Mouse (Mus musculus) myocyte (in vitro differentiated cells): Measurements from ENCODE around the gene Ankrd10.

Source experiments
- CEBPB ChIP-seq: IDR thresholded peaks from 2 replicates; pipeline ENCODE4 v1.6.1; 2011; ENCODE audit warnings: mild to moderate bottlenecking, moderate library complexity; ENCODE audit not compliant: poor library complexity, insufficient read depth, severe bottlenecking
- E2F4 ChIP-seq: IDR thresholded peaks from one replicate; pipeline ENCODE4 v1.6.1; 2011; ENCODE audit warnings: mild to moderate bottlenecking, control low read depth, moderate library complexity; ENCODE audit not compliant: insufficient read depth
- MAX ChIP-seq: IDR thresholded peaks from one replicate; pipeline ENCODE4 v1.6.1; 2011; ENCODE audit warnings: low read depth, mild to moderate bottlenecking, control low read depth
- MYOD1 ChIP-seq, 3 experiments: IDR thresholded peaks; one replicate each; pipeline ENCODE4 v1.6.1; 2011; ENCODE audit warnings: control low read depth in 2 of 3, low read depth in 2 of 3, mild to moderate bottlenecking in 2 of 3, moderate library complexity in 1 of 3; ENCODE audit not compliant: insufficient read length in 2 of 3, control insufficient read depth in 1 of 3
- MYOG ChIP-seq, 3 experiments: IDR thresholded peaks; one replicate each; pipeline ENCODE4 v1.6.1; 2011; ENCODE audit warnings: control low read depth in 2 of 3, low read depth in 2 of 3, mild to moderate bottlenecking in 2 of 3; ENCODE audit not compliant: insufficient read length in 2 of 3, control insufficient read depth in 1 of 3, insufficient read depth in 1 of 3
- POLR2A ChIP-seq: IDR thresholded peaks from one replicate; pipeline ENCODE4 v1.6.1; 2011; ENCODE audit warnings: low read depth, mild to moderate bottlenecking, control low read depth, moderate library complexity; ENCODE audit not compliant: insufficient read length
- SRF ChIP-seq: IDR thresholded peaks from one replicate; pipeline ENCODE4 v1.6.1; 2011; ENCODE audit warnings: low read depth; ENCODE audit not compliant: control insufficient read depth, insufficient read length
- TCF3 ChIP-seq: IDR thresholded peaks from one replicate; pipeline ENCODE4 v1.6.1; 2011; ENCODE audit warnings: low read depth, control low read depth; ENCODE audit not compliant: insufficient read length
- USF1 ChIP-seq: IDR thresholded peaks from one replicate; pipeline ENCODE4 v1.6.1; 2011; ENCODE audit warnings: low read depth, mild to moderate bottlenecking, control low read depth, moderate library complexity

DNA sequence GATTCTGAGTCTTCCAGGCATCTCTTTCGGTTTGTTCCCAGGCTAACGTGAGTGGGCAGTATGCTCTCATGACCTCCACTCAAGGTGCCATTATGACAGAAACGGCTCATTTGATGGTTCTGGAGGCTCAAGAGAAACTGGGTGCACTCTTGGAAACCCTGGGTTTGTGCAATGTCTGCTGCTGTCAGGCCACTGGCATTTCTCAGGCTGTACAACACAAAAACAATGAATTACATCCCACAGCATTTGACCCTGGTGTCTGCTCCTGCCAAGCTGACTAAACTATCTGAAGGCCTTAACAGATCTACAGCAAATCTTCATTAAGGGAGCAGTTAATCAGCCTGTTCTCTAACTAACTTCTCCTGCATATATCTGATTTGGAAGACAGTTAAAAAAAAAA is 16.5 kb downstream of the Ankrd10 start:
- no peak for TF ChIP-seq POLR2A
- TF ChIP-seq USF1: no peak
- TF ChIP-seq MAX: no peak
- no peak for TF ChIP-seq TCF3
- no peak for TF ChIP-seq CEBPB
- TF ChIP-seq E2F4: no peak
- no peak for TF ChIP-seq SRF
- no peak for TF ChIP-seq MYOD1 (IDR thresholded peaks at IDR 0.05; ENCODE audit: control insufficient read depth in 1 of 3, insufficient read length in 2 of 3, low read depth in 2 of 3)
- TF ChIP-seq MYOG (IDR thresholded peaks at IDR 0.05; ENCODE audit: control insufficient read depth in 1 of 3, insufficient read depth in 1 of 3, insufficient read length in 2 of 3, low read depth in 2 of 3): no peak
